Mouse (Mus musculus): ENCODE results near the gene Grik3. TPM values are rescaled to one million over a fixed set of nuclear protein-coding genes. Genes with fewer than 3 reads are reported as not detected.

Grik3 gene
- polyA plus RNA-seq, 1 experiment from 2014 or later, result 0.11 TPM

- peaks cover 13% of the 10 kb centered on the region; the same call in 1 of the 2 replicates for H3K4me1 ChIP-seq (ENCODE audit: insufficient read depth, low read length)
- ATAC-seq (ENCODE audit: low FRiP score, low TSS enrichment), result no peak
- H3K36me3 ChIP-seq (ENCODE audit: insufficient read depth, low read length), result no peaks in the 10 kb centered on the region
- H3K9ac ChIP-seq (replicated peaks; ENCODE audit: low read length), result no peak overlapping the region
- H3K27me3 ChIP-seq (ENCODE audit: insufficient read depth, low read length), result peaks cover 24% of the 10 kb centered on the region
- no peak overlapping the region for H3K4me3 ChIP-seq (ENCODE audit: low read length)
- 35% methylated on average over 5 of the region's 5 CpGs for WGBS
- H3K27ac ChIP-seq (ENCODE audit: low read length), result no peak overlapping the region
- H3K9me3 ChIP-seq (ENCODE audit: low read length), result no peaks in the 10 kb centered on the region
- H3K4me2 ChIP-seq (replicated peaks; ENCODE audit: low read depth, low read length), result no peak overlapping the region
Observed at GRCm38 (mm10) chr4:125559564-125559963, 69.1 kb downstream of the Grik3 start.

GRCm38 (mm10) chr4:125560806-125561205 lies 70.3 kb downstream of the Grik3 start:
- Histone ChIP-seq H3K9me3 (ENCODE audit: low read length) (no peaks in the 10 kb centered on the region), H3K4me1 (ENCODE audit: insufficient read depth, low read length) (peaks cover 13% of the 10 kb centered on the region; the same call in 1 of the 2 replicates), H3K27me3 (ENCODE audit: insufficient read depth, low read length) (peaks cover 21% of the 10 kb centered on the region), H3K27ac (ENCODE audit: low read length) (no peak overlapping the region), H3K9ac (replicated peaks; ENCODE audit: low read length) (no peak overlapping the region), H3K36me3 (ENCODE audit: insufficient read depth, low read length) (no peaks in the 10 kb centered on the region), H3K4me3 (ENCODE audit: low read length) (no peak overlapping the region), H3K4me2 (replicated peaks; ENCODE audit: low read depth, low read length) (no peak overlapping the region)
- WGBS, result 42% methylated on average over 2 of the region's 2 CpGs
- no peak for ATAC-seq (ENCODE audit: low FRiP score, low TSS enrichment)

GRCm38 (mm10) chr4:125563579-125563978 lies 73.1 kb downstream of the Grik3 start:
- Histone ChIP-seq H3K4me3 (ENCODE audit: low read length) (no peak overlapping the region), H3K9ac (replicated peaks; ENCODE audit: low read length) (no peak overlapping the region), H3K4me1 (ENCODE audit: insufficient read depth, low read length) (no peaks in the 10 kb centered on the region), H3K9me3 (ENCODE audit: low read length) (no peaks in the 10 kb centered on the region), H3K27me3 (ENCODE audit: insufficient read depth, low read length) (peaks cover 12% of the 10 kb centered on the region; the same call in 1 of the 2 replicates), H3K27ac (ENCODE audit: low read length) (no peak overlapping the region), H3K36me3 (ENCODE audit: insufficient read depth, low read length) (no peaks in the 10 kb centered on the region), H3K4me2 (replicated peaks; ENCODE audit: low read depth, low read length) (no peak overlapping the region)
- 78% methylated on average over 10 of the region's 10 CpGs for WGBS
- ATAC-seq (ENCODE audit: low FRiP score, low TSS enrichment), result no peak

- WGBS, result 29% methylated on average over 17 of the region's 17 CpGs
- no peak for ATAC-seq (ENCODE audit: low FRiP score, low TSS enrichment)
Observed at GRCm38 (mm10) chr4:125564008-125564710, 73.7 kb downstream of the Grik3 start.

GRCm38 (mm10) chr4:125565711-125566439 lies 75.4 kb downstream of the Grik3 start:
- WGBS, result 37% methylated on average over 8 of the region's 8 CpGs
- H3K4me2 ChIP-seq (replicated peaks; ENCODE audit: low read depth, low read length), result no peak overlapping the region
- no peaks in the 10 kb centered on the region for H3K27me3 ChIP-seq (ENCODE audit: insufficient read depth, low read length)
- no peak overlapping the region for H3K27ac ChIP-seq (ENCODE audit: low read length)
- no peak overlapping the region for H3K4me3 ChIP-seq (ENCODE audit: low read length)
- H3K9ac ChIP-seq (replicated peaks; ENCODE audit: low read length), result no peak overlapping the region
- H3K36me3 ChIP-seq (ENCODE audit: insufficient read depth, low read length), result no peaks in the 10 kb centered on the region
- ATAC-seq (ENCODE audit: low FRiP score, low TSS enrichment), result no peak
- no peaks in the 10 kb centered on the region for H3K4me1 ChIP-seq (ENCODE audit: insufficient read depth, low read length)
- no peaks in the 10 kb centered on the region for H3K9me3 ChIP-seq (ENCODE audit: low read length)

More at GRCm38 (mm10) chr4:125564008-125564710, 73.7 kb downstream of the Grik3 start:
- H3K27ac ChIP-seq (ENCODE audit: low read length), result no peak overlapping the region
- no peak overlapping the region for H3K9ac ChIP-seq (replicated peaks; ENCODE audit: low read length)
- no peaks in the 10 kb centered on the region for H3K4me1 ChIP-seq (ENCODE audit: insufficient read depth, low read length)
- H3K27me3 ChIP-seq (ENCODE audit: insufficient read depth, low read length), result peaks cover 6% of the 10 kb centered on the region; the same call in 1 of the 2 replicates
- H3K9me3 ChIP-seq (ENCODE audit: low read length), result no peaks in the 10 kb centered on the region
- no peak overlapping the region for H3K4me2 ChIP-seq (replicated peaks; ENCODE audit: low read depth, low read length)
- H3K4me3 ChIP-seq (ENCODE audit: low read length), result no peak overlapping the region
- no peaks in the 10 kb centered on the region for H3K36me3 ChIP-seq (ENCODE audit: insufficient read depth, low read length)

GRCm38 (mm10) chr4:125568210-125568609 lies 77.7 kb downstream of the Grik3 start:
- WGBS, result 81% methylated on average over 6 of the region's 6 CpGs
- Histone ChIP-seq H3K9me3 (ENCODE audit: low read length) (no peaks in the 10 kb centered on the region), H3K36me3 (ENCODE audit: insufficient read depth, low read length) (no peaks in the 10 kb centered on the region), H3K27ac (ENCODE audit: low read length) (no peak overlapping the region), H3K4me2 (replicated peaks; ENCODE audit: low read depth, low read length) (no peak overlapping the region), H3K27me3 (ENCODE audit: insufficient read depth, low read length) (peaks cover 14% of the 10 kb centered on the region), H3K4me1 (ENCODE audit: insufficient read depth, low read length) (no peaks in the 10 kb centered on the region; the same call in 1 of the 2 replicates), H3K4me3 (ENCODE audit: low read length) (no peak overlapping the region), H3K9ac (replicated peaks; ENCODE audit: low read length) (no peak overlapping the region)
- ATAC-seq (ENCODE audit: low FRiP score, low TSS enrichment), result no peak

- 32% methylated on average over 12 of the region's 12 CpGs for WGBS
- no peaks in the 10 kb centered on the region for H3K36me3 ChIP-seq (ENCODE audit: insufficient read depth, low read length)
- no peak overlapping the region for H3K9ac ChIP-seq (replicated peaks; ENCODE audit: low read length)
- no peak overlapping the region for H3K4me2 ChIP-seq (replicated peaks; ENCODE audit: low read depth, low read length)
- peaks cover 30% of the 10 kb centered on the region for H3K27me3 ChIP-seq (ENCODE audit: insufficient read depth, low read length)
- ATAC-seq (ENCODE audit: low FRiP score, low TSS enrichment), result no peak
- no peak overlapping the region for H3K4me3 ChIP-seq (ENCODE audit: low read length)
- no peaks in the 10 kb centered on the region for H3K9me3 ChIP-seq (ENCODE audit: low read length)
- H3K27ac ChIP-seq (ENCODE audit: low read length), result no peak overlapping the region
- no peaks in the 10 kb centered on the region; the same call in 1 of the 2 replicates for H3K4me1 ChIP-seq (ENCODE audit: insufficient read depth, low read length)
Observed at GRCm38 (mm10) chr4:125571651-125572311, 81.3 kb downstream of the Grik3 start.

- no peak for ATAC-seq (ENCODE audit: low FRiP score, low TSS enrichment)
Observed at GRCm38 (mm10) chr4:125572312-125572663, 81.8 kb downstream of the Grik3 start.

GRCm38 (mm10) chr4:125573000-125573399 lies 82.5 kb downstream of the Grik3 start:
- H3K27me3 ChIP-seq (ENCODE audit: insufficient read depth, low read length), result peaks cover 30% of the 10 kb centered on the region
- H3K27ac ChIP-seq (ENCODE audit: low read length), result no peak overlapping the region
- no peak overlapping the region for H3K9ac ChIP-seq (replicated peaks; ENCODE audit: low read length)
- H3K36me3 ChIP-seq (ENCODE audit: insufficient read depth, low read length), result no peaks in the 10 kb centered on the region
- no peaks in the 10 kb centered on the region; the same call in 1 of the 2 replicates for H3K4me1 ChIP-seq (ENCODE audit: insufficient read depth, low read length)
- ATAC-seq (ENCODE audit: low FRiP score, low TSS enrichment), result no peak
- no peaks in the 10 kb centered on the region for H3K9me3 ChIP-seq (ENCODE audit: low read length)
- H3K4me3 ChIP-seq (ENCODE audit: low read length), result no peak overlapping the region
- no peak overlapping the region for H3K4me2 ChIP-seq (replicated peaks; ENCODE audit: low read depth, low read length)
- WGBS, result 14% methylated on average over 5 of the region's 5 CpGs

More at GRCm38 (mm10) chr4:125572312-125572663, 81.8 kb downstream of the Grik3 start:
- no peak overlapping the region for H3K27ac ChIP-seq (ENCODE audit: low read length)
- H3K27me3 ChIP-seq (ENCODE audit: insufficient read depth, low read length), result peaks cover 30% of the 10 kb centered on the region
- no peak overlapping the region for H3K4me2 ChIP-seq (replicated peaks; ENCODE audit: low read depth, low read length)
- H3K4me1 ChIP-seq (ENCODE audit: insufficient read depth, low read length), result no peaks in the 10 kb centered on the region; the same call in 1 of the 2 replicates
- H3K9ac ChIP-seq (replicated peaks; ENCODE audit: low read length), result no peak overlapping the region
- no peak overlapping the region for H3K4me3 ChIP-seq (ENCODE audit: low read length)
- H3K9me3 ChIP-seq (ENCODE audit: low read length), result no peaks in the 10 kb centered on the region
- 2% methylated on average over 5 of the region's 5 CpGs for WGBS
- no peaks in the 10 kb centered on the region for H3K36me3 ChIP-seq (ENCODE audit: insufficient read depth, low read length)

All from kidney, embryonic 16.5 days (tissue).